Mouse (Mus musculus) thymus, postnatal 4 days (tissue): ENCODE results near the gene Tmem132b.
A peak's percentile ranks its signal among the peaks of the same experiment; 100 is the strongest.

Experiments used
- DNase-seq: peaks from one replicate; pipeline ENCODE4 v3.0.0; 2021

Gene Tmem132b

DNA sequence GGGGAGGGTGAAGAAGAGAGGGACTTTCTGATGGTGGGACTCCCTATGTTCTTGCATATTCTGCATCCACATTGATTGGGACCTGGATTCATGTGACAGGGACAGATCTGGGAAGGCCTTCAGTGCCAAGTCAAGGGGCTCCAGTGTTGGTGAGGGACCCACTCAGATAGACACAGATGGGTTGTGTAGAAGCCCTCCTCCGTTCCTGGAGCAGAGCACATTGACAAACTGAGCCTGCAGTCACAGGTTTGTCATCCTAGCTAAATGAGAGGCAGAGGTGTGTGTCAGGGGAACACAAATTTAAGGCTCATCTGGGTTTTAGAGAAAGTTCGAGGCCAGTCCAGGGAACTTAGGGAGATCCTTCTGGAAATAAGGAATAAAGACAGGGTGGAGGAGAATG is 51.7 kb downstream of the Tmem132b start:
- no peak for DNase-seq

DNA sequence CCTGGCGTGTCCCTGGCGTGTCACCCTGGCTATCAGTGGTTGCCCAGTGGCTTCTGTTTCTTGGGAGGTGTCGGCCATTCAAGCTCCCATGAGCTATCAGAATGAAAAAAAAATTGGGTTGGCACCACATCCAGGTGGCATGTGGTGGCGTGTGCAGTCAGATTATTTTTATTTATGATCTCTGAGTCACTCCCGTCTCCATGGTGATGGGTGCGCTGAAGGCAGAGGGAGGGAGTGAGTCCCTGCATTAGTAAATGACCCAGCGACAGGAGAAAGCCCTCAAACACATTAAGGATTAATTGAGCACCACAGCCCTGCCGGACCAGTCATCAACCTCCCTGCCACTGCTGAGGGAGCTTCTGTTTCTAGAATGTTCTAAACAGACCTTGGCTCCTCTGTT is 52.3 kb downstream of the Tmem132b start:
- no peak for DNase-seq

DNA sequence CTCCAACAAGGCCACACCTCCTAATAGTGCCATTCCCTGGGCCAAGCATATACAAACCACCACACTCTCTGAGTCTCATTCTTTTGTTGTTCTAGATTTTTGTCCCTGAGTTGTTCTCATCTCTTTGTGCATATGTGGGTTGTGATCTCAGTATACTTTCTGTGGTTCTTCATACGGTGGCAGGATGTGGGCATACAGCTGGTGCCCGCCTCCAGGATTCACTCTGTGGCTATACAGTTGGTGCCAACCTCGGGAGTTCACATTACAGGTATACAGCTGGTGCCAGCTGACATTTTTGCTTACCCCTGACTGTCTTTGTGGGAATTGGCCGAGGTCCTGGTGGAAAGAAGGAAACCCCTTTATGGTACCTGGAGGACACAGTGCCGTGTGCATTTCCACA is 53.6 kb downstream of the Tmem132b start:
- DNase-seq, result no peak

DNA sequence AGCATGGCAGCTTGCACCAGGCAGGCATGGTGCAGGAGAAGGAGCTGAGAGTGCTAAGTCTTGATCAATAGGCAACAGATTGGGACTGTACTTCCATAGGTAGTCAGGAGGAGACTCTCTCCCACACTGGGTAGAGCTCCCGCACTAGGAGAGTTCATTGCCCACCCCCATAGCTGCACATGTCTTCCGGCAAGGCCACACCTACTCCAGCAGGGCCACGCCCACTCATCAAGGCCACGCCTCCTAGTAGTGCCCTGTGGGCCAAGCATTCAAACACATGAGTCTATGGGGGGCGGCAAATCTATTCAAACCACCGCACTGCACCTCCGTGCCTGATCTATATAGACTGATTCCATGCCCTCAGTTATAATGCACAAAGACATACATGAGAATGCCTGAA is 56.6 kb downstream of the Tmem132b start:
- DNase-seq, result no peak

DNA sequence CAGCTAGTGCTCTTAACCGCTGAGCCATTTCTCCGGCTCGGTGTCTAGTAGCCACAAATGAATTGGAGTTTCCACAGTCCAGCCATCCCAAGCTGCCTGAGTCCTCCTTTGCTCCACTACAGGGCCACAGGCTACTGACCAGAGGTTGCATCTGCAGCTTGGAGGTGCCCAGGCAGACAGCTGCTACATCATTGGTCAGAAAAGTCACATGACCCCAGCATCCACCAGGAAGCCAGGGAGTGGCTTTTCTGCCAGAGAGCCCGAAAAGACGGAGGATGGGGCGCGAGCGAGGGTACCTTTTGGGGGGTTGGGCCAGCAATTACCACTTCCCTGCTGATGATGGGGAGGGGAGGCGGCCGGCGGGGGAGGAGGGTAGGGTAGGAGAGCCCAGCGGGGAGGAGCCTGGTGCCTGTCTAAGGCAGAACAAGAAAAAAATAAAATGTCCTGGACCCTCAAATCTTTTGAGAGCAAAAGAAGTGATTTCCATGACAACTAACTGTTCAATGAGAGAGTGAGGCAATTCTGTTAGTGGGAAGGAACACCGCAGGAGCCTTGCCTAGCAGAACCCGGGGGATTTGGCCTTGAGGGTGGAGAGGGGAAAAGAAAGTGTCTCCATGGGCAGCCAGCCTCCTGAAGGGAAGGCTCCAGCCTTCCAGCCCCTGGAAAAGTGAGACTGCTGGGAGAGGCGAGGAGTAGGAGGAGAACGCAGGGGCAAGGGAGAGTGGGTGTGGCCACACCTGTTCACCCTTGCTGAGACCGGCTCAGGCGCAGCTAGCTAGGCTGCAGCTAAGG is 57.5 kb downstream of the Tmem132b start:
- no peak for DNase-seq

DNA sequence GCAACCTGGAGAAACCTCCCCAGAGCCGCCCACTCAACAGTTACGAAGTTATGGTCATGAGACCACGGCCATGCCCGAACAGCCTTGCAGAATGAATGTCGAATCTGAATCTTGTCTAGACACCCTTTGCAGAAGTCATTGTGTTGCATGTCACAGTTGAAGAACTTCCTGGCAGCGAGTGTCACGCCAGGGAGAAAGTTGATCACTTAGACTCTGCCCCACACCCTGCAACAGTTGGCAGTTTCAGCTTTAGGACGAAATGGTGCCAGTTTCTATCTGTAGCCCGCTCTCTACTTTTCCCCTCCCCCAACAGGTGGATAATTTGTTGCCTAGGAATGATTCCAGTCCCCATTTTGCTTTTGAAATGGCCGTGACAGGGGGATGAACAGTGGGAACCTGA is 66.5 kb downstream of the Tmem132b start:
- DNase-seq, result no peak

DNA sequence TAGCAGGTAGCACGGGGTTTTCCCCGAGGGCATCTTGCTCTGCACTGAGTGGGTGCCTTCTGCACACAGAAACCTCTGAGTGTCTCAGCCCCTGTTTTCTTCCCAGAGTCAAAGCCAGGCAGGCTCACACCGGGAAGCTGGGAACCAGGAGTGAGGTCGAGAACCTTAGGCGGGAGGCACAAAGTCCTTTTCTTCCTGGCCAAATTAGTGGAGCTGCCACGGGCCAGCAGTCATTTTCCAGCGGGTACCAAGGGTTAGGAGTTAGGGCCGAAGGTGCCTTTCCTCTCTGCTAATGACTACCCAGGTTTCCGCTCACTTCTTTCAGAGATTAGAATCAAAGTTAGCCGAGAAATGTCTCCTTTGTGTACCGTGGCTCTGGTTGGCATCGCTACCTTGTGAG is 75.6 kb downstream of the Tmem132b start:
- no peak for DNase-seq

DNA sequence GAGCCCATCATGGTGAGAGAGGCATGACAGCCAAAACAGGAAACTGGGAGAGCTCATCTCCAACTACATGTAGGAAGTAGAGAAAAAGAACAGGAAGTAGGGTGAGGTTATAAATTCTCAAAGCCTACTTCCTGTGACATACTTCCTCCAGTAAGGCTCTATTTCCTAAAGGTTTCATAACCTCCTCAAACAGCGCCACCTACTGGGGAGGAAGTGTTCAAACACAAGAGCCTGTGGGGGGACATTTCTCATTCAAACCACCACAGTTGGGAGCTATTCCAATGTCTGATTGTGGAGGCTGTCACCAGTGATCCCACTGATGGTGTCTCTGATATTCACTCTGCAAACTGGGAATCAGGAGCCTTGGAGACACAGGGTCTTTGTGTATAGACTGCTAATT is 78.4 kb downstream of the Tmem132b start:
- DNase-seq, result no peak

DNA sequence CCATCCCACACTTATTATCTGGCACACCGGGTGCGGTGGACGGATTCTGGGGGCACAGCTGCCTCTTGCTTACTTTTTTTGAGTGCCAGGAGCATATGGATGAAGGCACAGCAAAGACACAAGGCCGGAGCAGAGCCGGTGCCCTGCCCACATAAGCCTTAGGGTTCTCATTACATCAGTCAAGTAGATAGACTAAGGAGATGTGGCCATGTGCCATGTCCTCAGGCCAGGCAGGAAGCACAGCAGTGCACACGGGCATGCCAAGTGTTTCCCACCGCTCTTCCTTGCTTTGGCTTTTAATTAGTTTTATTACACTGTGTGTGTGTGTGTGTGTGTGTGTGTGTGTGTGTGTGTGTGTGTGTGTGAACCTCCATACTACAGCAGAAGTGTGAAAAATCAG is 80.9 kb downstream of the Tmem132b start:
- no peak for DNase-seq

DNA sequence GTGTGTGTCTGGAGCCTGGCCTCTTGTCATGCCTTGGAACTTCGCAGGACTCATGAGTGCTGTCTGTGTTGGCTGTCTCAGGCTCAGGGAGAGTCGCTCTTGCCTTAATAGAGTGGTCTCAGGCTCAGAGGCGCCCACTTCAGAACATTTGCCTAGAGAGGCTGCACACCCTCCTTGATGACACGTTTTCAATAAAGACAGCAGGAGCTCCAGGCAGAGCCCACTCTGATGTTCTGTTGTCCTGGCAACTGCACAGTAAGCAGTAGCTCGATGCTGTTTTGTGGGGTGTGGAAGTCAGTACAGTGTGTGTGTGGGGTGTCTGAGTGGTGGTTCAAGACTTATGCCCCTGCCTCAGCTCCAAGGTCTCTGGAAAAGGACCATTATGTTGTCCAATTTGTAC is 81.6 kb downstream of the Tmem132b start:
- no peak for DNase-seq

DNA sequence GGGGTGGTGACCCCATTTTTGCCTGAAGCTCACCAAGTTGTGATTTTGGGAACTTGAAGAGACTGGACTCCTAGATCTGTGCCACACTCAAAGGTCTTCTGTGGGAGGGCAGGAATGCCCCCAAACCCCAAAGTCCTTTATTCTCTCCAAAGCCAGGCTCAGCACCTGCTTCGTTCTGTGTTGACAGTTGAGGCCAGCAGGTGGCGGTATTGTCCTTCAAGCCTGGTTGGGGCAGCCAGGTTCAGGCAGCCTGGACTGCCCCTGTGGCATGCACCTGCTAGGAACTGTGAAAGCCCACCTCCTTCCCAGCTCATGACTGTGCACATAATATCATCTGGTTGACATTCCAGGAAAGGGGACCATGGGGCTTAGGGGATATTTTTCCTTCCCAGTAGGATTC is 82.8 kb downstream of the Tmem132b start:
- peak; percentile 12 for DNase-seq

DNA sequence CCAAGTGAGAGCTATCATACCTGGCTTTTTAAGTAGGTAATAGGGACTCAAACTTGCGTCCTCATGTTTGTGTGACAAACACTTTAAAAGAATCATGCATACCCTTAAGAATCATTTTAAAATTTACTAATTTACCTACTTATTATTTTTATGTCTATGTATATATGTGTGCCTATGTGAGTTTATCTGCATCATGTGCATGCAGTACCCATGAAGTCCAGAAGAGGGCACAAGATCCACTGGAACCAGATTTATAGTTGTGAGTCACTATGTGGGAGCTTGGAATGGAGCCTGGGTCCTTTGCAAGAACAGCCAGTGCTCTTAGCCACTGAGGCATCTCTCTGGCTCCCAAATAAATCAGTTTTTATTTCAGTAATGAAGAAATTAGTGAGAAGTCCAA is 85.5 kb downstream of the Tmem132b start:
- DNase-seq, result no peak

DNA sequence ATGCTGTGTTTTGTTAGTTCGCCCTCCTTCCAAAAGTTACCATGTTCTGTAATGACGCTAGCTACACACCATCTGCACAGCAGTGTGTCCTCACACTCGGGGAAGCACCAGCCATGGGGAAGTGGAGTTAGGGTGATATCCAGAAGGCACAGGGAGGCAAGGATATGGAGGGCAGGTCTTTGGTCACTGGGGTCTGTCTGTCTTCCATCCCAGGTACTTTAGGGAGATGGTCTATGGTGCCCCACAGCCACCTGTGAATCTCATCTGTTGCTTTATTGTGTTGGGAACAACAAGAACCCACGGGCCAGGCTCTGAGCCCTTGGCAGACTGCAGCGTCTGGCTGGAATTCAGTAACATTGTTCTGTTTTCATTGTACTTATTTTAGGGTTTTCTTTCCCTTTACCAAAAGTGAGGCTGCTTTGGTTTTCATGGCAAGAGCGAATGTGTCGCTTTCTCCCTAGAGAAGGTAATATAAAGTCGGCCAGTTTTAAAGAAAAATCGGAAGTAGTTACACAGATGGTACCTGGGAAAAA is 96.3 kb downstream of the Tmem132b start:
- DNase-seq, result no peak

DNA sequence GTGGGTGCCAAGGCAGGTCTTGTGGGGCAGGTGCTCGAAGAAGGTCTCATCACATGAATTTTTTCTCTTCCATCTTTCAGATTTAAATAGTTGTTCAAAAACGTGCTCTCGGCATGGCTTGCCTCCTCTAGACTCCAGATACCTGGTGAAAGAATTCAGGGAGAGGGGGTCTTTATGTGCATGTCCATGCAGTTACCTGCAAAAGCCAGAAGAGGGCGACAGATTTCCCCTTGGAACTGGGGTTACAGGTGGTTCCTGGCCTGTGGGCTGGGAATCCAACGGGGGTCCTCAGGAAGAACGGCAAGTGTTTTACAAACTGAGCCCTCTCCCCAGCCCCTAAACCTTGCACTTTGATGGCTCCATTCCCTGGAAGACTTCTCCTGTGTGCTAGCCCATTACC is 103.1 kb downstream of the Tmem132b start:
- no peak for DNase-seq

DNA sequence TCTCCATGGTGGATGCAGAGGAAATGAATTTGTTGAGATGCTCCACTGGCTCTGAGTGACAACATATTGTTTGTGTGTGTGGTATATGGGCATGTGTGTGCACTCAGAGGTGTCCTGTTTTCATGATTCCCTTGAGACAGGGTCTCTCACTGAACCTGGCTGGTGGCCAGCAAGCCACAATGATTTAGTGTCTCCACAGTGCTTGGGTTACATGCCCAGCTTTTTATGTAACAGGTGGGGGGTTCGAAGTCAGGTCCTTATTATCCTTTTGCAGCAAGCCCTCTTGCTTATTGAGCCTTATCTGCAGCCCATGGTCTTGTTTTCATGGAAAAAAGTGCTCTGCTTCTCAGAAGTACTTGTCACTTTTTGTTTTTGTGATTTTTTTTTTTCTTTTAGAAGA is 109.4 kb downstream of the Tmem132b start:
- DNase-seq, result no peak

DNA sequence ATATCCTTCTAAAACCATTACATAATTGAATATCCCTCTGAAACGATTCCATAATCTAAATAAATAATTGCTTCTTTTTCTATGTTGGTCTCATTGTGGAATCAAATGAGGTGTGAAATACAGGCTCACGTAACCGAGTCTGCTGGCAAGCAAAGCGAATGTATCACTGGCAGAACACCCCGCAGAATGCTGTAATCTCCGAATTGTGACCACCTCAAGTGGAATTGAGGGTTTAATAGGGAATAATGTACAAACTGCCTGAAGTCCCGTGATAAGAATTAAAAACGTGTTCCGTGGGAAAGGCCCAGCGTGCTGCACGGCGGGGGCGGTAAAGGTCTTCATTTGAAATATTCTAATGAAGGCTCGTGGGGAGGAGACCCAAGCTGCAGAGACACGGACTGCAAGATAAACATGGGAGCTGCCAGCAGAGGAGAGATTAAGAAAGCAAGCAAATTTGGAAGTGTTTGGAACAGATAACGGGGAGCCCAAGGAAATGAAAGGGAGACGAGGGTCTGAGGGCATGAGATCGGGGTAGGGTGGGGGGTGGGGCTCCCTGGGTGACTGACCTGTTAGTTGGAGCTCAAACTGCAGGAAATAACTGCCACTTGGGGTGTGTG is 110.1 kb downstream of the Tmem132b start:
- DNase-seq, result no peak

DNA sequence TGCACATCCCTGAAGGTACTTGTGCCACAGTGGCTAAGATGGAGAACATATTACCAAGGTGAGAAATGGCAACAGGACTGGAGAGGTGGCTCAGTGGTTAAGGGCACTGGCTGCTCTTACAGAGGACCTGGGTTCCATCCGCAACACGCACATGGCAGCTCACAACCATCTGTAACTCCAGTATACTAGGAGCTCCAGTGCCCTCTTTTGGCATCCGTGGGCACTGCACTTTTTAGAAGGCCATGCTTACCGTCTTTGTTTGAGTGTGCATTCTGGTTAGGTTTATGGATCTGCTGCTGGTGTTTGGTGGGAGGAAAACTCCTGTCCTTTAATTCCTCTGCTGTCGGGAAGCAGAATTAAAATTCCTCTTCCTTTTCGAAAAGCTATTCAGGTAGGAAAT is 116.7 kb downstream of the Tmem132b start:
- DNase-seq, result no peak

DNA sequence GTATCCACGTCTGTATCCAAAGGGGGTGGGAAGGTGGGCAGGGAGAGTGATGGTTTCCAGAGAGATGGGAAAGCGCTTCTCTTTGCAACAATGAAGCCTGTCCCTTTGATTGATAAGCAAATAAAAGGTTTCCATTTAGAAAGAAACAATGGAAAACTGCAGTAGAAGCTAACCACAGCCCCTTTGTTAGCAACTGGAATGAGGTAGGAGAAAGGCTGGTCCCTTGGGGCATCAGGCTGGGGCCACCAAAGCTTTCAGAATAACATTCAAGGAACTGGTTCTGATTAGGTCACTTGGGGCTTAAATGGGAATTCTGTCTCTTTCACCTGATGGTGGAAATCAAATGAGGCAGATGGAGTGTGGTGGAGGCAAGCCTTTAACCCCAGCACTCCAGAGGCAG is 118.4 kb downstream of the Tmem132b start:
- no peak for DNase-seq

DNA sequence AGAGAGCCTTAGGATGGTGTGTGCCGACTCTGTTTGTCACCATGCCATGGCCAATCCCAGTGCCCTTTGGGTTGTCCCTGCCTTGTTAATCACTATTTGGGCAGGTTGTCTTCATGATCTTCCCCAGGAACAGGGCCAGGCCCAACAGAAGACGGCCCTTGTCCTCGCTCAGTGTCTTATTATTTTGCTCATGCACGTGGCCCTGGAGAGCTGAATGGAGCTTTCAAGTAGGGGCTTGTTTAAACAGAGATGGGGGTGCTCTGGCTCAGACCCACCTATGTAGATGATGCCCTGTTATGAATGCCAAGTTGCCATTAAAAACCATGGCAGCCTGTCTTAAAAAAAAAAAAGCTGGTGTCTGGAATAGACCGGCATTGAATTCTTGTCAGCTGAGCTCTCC is 126.5 kb downstream of the Tmem132b start:
- no peak for DNase-seq

DNA sequence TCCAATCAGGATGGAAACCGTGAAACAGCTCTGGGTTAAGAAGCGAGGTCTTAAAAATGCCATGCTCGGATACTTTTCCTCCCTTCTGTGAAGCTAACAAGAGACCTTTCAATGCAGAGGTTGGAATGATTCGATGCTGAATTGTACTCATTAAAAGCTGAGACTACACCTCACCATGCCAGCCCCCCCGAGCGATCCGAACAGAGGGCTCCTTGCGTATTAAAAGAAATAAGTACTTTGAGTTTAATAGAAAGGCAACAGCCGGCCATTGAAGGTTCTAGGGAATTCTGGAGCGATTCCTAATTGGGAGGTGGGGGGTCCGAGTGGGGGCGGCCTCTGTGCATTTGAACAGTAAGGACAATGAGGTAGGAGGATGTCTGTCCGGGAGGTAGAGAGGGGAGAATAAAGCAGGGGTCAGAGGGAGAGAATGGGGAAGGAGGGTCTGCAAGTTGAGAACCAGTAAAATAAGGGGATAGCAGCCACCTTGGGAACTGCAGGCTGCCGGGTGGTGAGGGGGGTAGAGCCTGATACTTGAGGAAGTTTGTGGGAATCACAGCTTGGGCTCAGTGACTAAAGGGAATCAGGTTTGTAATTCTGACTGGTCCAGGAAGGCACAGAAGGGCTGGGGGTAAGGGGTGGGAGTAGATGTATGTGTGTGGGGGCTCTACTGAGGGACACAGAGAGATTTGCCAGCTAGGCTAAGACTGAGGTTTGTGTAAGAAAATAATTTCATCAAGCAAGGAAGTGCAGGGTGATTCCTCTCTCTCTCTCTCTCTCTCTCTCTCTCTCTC is 127.6 kb downstream of the Tmem132b start:
- DNase-seq, result no peak

DNA sequence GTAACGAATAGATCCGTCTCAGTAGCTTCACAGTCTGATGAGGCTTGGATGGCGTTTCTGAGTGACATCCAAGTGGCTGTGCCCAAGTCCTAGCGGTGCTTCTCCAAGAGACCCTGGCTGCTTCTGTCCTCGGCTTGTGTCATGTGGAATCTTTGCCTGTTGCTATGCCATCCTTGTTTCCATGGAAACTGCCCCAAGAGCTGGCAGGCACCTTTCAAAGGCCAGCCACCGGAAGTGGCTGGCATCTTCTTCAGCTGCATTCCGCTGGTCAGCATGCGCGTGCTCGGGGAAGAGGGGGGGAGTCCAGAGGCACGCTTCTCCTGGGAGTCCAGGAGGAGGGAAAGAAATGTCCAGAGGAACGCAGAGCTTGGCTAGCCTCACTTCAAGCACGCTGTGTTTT is 144.0 kb downstream of the Tmem132b start:
- no peak for DNase-seq

DNA sequence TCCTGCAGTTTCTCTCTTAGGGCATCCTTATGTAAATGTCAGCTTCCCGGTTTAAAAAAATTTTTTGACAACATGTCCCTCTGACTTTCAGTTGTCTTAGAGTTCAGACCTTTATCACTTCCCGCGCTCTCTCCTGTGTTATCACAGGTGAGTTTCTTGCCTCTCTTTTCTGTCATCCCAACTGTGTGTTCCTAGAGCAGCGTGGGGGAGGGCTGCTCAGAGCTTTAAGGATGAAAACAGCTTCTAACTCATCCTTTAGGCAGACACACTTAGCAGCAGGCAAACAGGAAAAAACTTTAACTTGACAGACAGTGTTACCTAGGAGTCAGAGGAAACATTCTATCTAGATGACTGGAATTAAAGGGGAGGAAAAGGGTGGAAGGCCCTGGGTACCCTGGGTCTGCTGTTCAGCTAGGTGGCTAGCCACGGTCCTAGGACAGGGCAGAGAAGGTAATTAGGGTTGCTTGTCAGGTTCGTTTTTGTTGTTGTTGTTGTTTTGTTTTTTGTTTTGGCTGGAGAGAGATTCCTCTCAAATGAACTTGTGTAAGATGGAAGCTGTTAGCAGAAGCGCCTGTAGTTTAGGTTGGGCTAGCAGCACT is 144.6 kb downstream of the Tmem132b start:
- DNase-seq, result no peak

DNA sequence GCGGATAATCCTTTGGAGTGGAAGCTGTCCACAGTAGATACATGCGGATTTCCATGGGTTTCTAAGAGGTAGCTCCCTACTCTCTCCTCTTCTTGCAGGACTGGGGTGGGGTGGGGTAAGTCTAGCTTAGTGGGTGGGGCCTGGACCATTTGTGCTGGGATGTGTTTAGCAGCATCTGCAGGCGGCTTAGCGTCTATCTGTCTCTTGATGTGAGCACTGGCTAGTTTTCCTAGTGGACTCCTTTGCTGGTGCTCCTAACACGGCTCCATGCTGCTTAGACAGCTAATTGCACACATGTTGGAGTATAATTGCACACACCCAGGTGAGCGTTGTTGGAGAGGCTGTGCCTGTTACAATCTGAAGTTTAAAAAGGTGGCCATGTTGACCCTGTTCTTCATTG is 149.3 kb downstream of the Tmem132b start:
- no peak for DNase-seq
